In the genomic region with DNA sequence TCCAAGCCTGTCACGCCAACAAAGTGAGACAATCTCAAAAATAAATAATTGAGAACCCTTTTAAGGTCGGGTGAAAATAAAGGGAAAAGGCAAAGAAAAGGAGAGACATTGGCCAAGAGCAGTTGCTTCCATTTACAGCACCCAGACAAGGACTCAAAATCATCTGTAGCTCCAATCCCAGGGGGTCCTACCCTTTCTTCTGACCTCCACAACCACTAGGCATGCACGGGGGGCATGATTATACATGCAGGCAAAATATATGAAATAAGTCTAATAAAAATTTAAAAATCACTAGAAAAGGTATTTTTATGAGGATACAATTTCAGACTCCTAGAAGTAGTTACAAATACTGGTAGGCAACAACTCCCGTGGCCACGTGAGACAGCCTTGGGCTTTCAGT, we compare ENCODE assay signal across 8 mouse cellular contexts. TPM values are rescaled to one million over a fixed set of nuclear protein-coding genes. Genes with fewer than 3 reads are reported as not detected.
DNase-seq lines count a peak whose midpoint lies in the region; ATAC-seq and TF ChIP-seq lines count a peak whose summit lies in the region.

No protein-coding gene starts in this region.

- TF ChIP-seq CTCF in liver, adult 2 months (IDR thresholded peaks at IDR 0.05; ENCODE audit: low read depth, low read length): no peak

- WGBS in liver, adult 2 months: 44% methylated on average over 5 of the region's 5 CpGs
- 52% methylated on average over 5 of the region's 5 CpGs for WGBS in embryonic facial prominence, embryonic 12.5 days
- 44% methylated on average over 5 of the region's 5 CpGs for WGBS in intestine, embryonic 14.5 days

- H3ac ChIP-seq in myocyte (ENCODE audit: control insufficient read depth, insufficient read length): peak overlapping the region; percentile 11

- H3K9ac ChIP-seq in liver, adult 2 months (ENCODE audit: low read depth, low read length): peak overlapping the region; percentile 46
- H3K9ac ChIP-seq in embryonic facial prominence, embryonic 12.5 days: peak overlapping the region; percentile 63
- peak overlapping the region; percentile 60 for H3K9ac ChIP-seq in intestine, embryonic 14.5 days (ENCODE audit: low read length)

- no peak for TF ChIP-seq POLR2A in liver, adult 2 months (IDR thresholded peaks at IDR 0.05; ENCODE audit: extremely low read depth, insufficient read depth, low read length)
- TF ChIP-seq POLR2A in myocyte (IDR thresholded peaks at IDR 0.05; ENCODE audit: insufficient read length, low read depth): no peak

- no peaks in the 10 kb centered on the region for H3K36me3 ChIP-seq in liver, adult 2 months (ENCODE audit: control insufficient read depth, insufficient read depth, low read length)
- no peaks in the 10 kb centered on the region for H3K36me3 ChIP-seq in embryonic facial prominence, embryonic 12.5 days
- no peaks in the 10 kb centered on the region for H3K36me3 ChIP-seq in intestine, embryonic 14.5 days (ENCODE audit: control insufficient read depth, insufficient read depth, low read length)
- no peaks in the 10 kb centered on the region for H3K36me3 ChIP-seq in myocyte (ENCODE audit: control insufficient read depth, insufficient read depth)

- peak overlapping the region; percentile 65 for H3K4me3 ChIP-seq in liver, adult 2 months (ENCODE audit: insufficient read depth, low read depth, low read length)
- H3K4me3 ChIP-seq in embryonic facial prominence, embryonic 12.5 days: peak overlapping the region; percentile 66
- H3K4me3 ChIP-seq in intestine, embryonic 14.5 days (ENCODE audit: low read depth, low read length): peak overlapping the region; percentile 72
- peak overlapping the region; percentile 62 for H3K4me3 ChIP-seq in myocyte

- H3K79me2 ChIP-seq in liver, adult 2 months (ENCODE audit: control insufficient read depth, insufficient read depth, low read length): no peaks in the 10 kb centered on the region
- H3K79me2 ChIP-seq in myocyte (ENCODE audit: control insufficient read depth, insufficient read depth): peaks cover 21% of the 10 kb centered on the region

- no peak for ATAC-seq in embryonic facial prominence, embryonic 12.5 days (ENCODE audit: insufficient number of reproducible peaks, insufficient read depth, low FRiP score, low TSS enrichment)
- ATAC-seq in intestine, embryonic 14.5 days (replicated peaks; ENCODE audit: low FRiP score, low TSS enrichment, low read depth): 0 out of 2 replicates have a peak, but pooled peaks have one; percentile 2
- ATAC-seq in megakaryocyte-erythroid progenitor cell, adult 5-6 weeks (replicated peaks; ENCODE audit: low FRiP score, low TSS enrichment, poor library complexity, severe bottlenecking): no peak

- no peaks in the 10 kb centered on the region for H3K27me3 ChIP-seq in liver, adult 2 months (ENCODE audit: control insufficient read depth, insufficient read depth, low read length)
- H3K27me3 ChIP-seq in embryonic facial prominence, embryonic 12.5 days: no peaks in the 10 kb centered on the region
- no peaks in the 10 kb centered on the region for H3K27me3 ChIP-seq in intestine, embryonic 14.5 days (replicated peaks; ENCODE audit: control insufficient read depth, insufficient read depth, low read length)
- H3K27me3 ChIP-seq in myocyte (ENCODE audit: control insufficient read depth, insufficient read depth, insufficient read length): no peaks in the 10 kb centered on the region

- DNase-seq in liver, adult 2 months (ENCODE audit: extremely low read depth, low read depth, low spot score): no peak
- no peak for DNase-seq in liver
- no peak for DNase-seq in intestine, embryonic 14.5 days (ENCODE audit: low spot score)
- DNase-seq in cerebellum, postnatal 14 days: no peak
- no peak for DNase-seq in left cerebral cortex, adult 8-10 months (ENCODE audit: low spot score in 2 of 2)

- peak overlapping the region; percentile 49 for H3K27ac ChIP-seq in liver, adult 2 months (replicated peaks; ENCODE audit: insufficient read depth, low read depth, low read length)
- no peak overlapping the region for H3K27ac ChIP-seq in embryonic facial prominence, embryonic 12.5 days
- no peak overlapping the region for H3K27ac ChIP-seq in intestine, embryonic 14.5 days (ENCODE audit: low read depth)

- H3K4me2 ChIP-seq in embryonic facial prominence, embryonic 12.5 days (replicated peaks): peak overlapping the region; percentile 69
- peak overlapping the region; percentile 82 for H3K4me2 ChIP-seq in intestine, embryonic 14.5 days (ENCODE audit: low read length)
- H3K4me2 ChIP-seq in myocyte (ENCODE audit: low read depth): peak overlapping the region; percentile 92

- H3K9me3 ChIP-seq in embryonic facial prominence, embryonic 12.5 days: no peaks in the 10 kb centered on the region
- no peaks in the 10 kb centered on the region for H3K9me3 ChIP-seq in intestine, embryonic 14.5 days (ENCODE audit: control insufficient read depth, low read length)

- peaks cover 3% of the 10 kb centered on the region for H3K4me1 ChIP-seq in liver, adult 2 months (ENCODE audit: control insufficient read depth, insufficient read depth, low read length)
- no peaks in the 10 kb centered on the region for H3K4me1 ChIP-seq in embryonic facial prominence, embryonic 12.5 days
- no peaks in the 10 kb centered on the region; the same call in 1 of the 2 replicates for H3K4me1 ChIP-seq in intestine, embryonic 14.5 days (replicated peaks; ENCODE audit: control insufficient read depth, insufficient read depth, low read length)

TF ChIP-seq in myocyte, 11 proteins besides CTCF, POLR2A, EP300 and RAD21:
- TF ChIP-seq MAX (IDR thresholded peaks at IDR 0.05; ENCODE audit: low read depth): no peak

RNA-seq across cellular contexts. Expression of gene 2610021A01Rik, which starts 0.4 kb away (rescaled TPM):
- total RNA-seq in liver, adult 2 months (2014; rRNA removed): 6.8 and 10.0 TPM in 2 replicates
- 2.1 and 2.3 TPM in 2 replicates for polyA plus RNA-seq in liver, adult 2 months (2012; rRNA removed)
- polyA plus RNA-seq in embryonic facial prominence, embryonic 12.5 days (2016; fragmentation: Nextera tagmentation; extraction: Ambion mirVana): 15.5 and 16.3 TPM in 2 replicates
- 15.4 and 16.4 TPM in 2 replicates for polyA plus RNA-seq in intestine, embryonic 14.5 days (2014; fragmentation: Nextera tagmentation; extraction: Ambion mirVana)
- 1.5 TPM for polyA plus RNA-seq in myocyte (2012; fragmentation: generic; extraction: Trizol)
- 27.8 and 30.2 TPM in 2 replicates for total RNA-seq in megakaryocyte-erythroid progenitor cell, adult 5-6 weeks (2014; fragmentation: Nextera tagmentation)
- 30.6 and 32.7 TPM in 2 replicates for total RNA-seq in megakaryocyte-erythroid progenitor cell, adult 5-6 weeks (2017)
- total RNA-seq in left cerebral cortex, adult 8-10 months (2022): 10 to 100 TPM; 29.2 to 42.3 (median 35.2) TPM

RNA-seq across cellular contexts. Expression of gene Gm6871, which starts 25.2 kb away (rescaled TPM):
- not detected in 2 replicates for total RNA-seq in liver, adult 2 months (2014; rRNA removed)
- not detected in 2 replicates for polyA plus RNA-seq in liver, adult 2 months (2012; rRNA removed)
- polyA plus RNA-seq in embryonic facial prominence, embryonic 12.5 days (2016; fragmentation: Nextera tagmentation; extraction: Ambion mirVana): not detected in 2 replicates
- polyA plus RNA-seq in intestine, embryonic 14.5 days (2014; fragmentation: Nextera tagmentation; extraction: Ambion mirVana): not detected in 2 replicates
- polyA plus RNA-seq in myocyte (2012; fragmentation: generic; extraction: Trizol): 0.22 TPM
- total RNA-seq in megakaryocyte-erythroid progenitor cell, adult 5-6 weeks (2014; fragmentation: Nextera tagmentation): not detected in 2 replicates
- not detected in 2 replicates for total RNA-seq in megakaryocyte-erythroid progenitor cell, adult 5-6 weeks (2017)
- not detected for total RNA-seq in left cerebral cortex, adult 8-10 months (2022)

RNA-seq across cellular contexts. Expression of gene Zfp788, which starts 34.4 kb away (rescaled TPM):
- 2.6 and 3.5 TPM in 2 replicates for total RNA-seq in liver, adult 2 months (2014; rRNA removed)
- polyA plus RNA-seq in liver, adult 2 months (2012; rRNA removed): 0.13 and 0.55 TPM in 2 replicates
- polyA plus RNA-seq in embryonic facial prominence, embryonic 12.5 days (2016; fragmentation: Nextera tagmentation; extraction: Ambion mirVana): 14.1 and 15.4 TPM in 2 replicates
- 10.4 and 13.1 TPM in 2 replicates for polyA plus RNA-seq in intestine, embryonic 14.5 days (2014; fragmentation: Nextera tagmentation; extraction: Ambion mirVana)
- 1.4 TPM for polyA plus RNA-seq in myocyte (2012; fragmentation: generic; extraction: Trizol)
- total RNA-seq in megakaryocyte-erythroid progenitor cell, adult 5-6 weeks (2014; fragmentation: Nextera tagmentation): 9.7 and 13.1 TPM in 2 replicates
- 6.6 and 13.9 TPM in 2 replicates for total RNA-seq in megakaryocyte-erythroid progenitor cell, adult 5-6 weeks (2017)
- total RNA-seq in left cerebral cortex, adult 8-10 months (2022): 10 to 100 TPM; 36.5 to 42.9 (median 41.3) TPM
